Mouse (Mus musculus) G1E (cell line): Measurements from ENCODE around the gene Wap. TPM values are rescaled to one million over a fixed set of nuclear protein-coding genes. Genes with fewer than 3 reads are reported as not detected.

ENCODE experiments used
- ATAC-seq: 2 replicates; pipeline ENCODE4 v1.8.0; 2016; ENCODE audit warnings: mild to moderate bottlenecking; ENCODE audit not compliant: insufficient number of reproducible peaks, poor library complexity, low FRiP score, severe bottlenecking; ENCODE audit errors: extremely low read depth
- DNase-seq: peaks from one replicate; pipeline ENCODE4 v3.0.0; 2012; ENCODE audit warnings: low spot score
- H3K27me3 ChIP-seq: 2 replicates; pipeline ENCODE4 v1.6.1; 2012; ENCODE audit warnings: mild to moderate bottlenecking, low read length, inconsistent platforms; ENCODE audit not compliant: insufficient read depth
- H3K36me3 ChIP-seq: replicated peaks from 2 replicates; pipeline ENCODE3; 2012; ENCODE audit warnings: mild to moderate bottlenecking, inconsistent platforms
- H3K4me1 ChIP-seq: 2 replicates; pipeline ENCODE4 v1.6.1; 2012; ENCODE audit warnings: low read depth, low read length, inconsistent platforms, mixed read lengths; ENCODE audit not compliant: insufficient read depth
- H3K4me3 ChIP-seq: 2 replicates; pipeline ENCODE4 v1.5.1; 2012; ENCODE audit warnings: low read depth, mild to moderate bottlenecking, inconsistent platforms, low read length, moderate library complexity, mixed read lengths
- H3K9me3 ChIP-seq: replicated peaks from 2 replicates; pipeline ENCODE4 v1.6.1; 2012; ENCODE audit warnings: inconsistent platforms
- CTCF ChIP-seq: IDR thresholded peaks from 2 replicates; pipeline ENCODE4 v1.5.1; 2012; ENCODE audit warnings: low read depth, low read length, inconsistent platforms, mixed read lengths
- GATA1 ChIP-seq: IDR thresholded peaks from 2 replicates; pipeline ENCODE4 v1.6.1; 2012; ENCODE audit warnings: borderline replicate concordance, low read length, inconsistent platforms, mixed read lengths
- GATA2 ChIP-seq: IDR thresholded peaks from 2 replicates; pipeline ENCODE4 v1.6.1; 2012; ENCODE audit warnings: low read depth, low read length, inconsistent platforms, borderline replicate concordance
- POLR2AphosphoS5 ChIP-seq: IDR thresholded peaks from 2 replicates; pipeline ENCODE4 v1.6.1; 2012; ENCODE audit warnings: low read depth, low read length, inconsistent platforms; ENCODE audit not compliant: insufficient replicate concordance
- TAL1 ChIP-seq: conservative IDR thresholded peaks from 2 replicates; pipeline ENCODE4 v1.6.1; 2012; ENCODE audit warnings: low read depth, low read length, inconsistent platforms, mixed read lengths
- polyA plus RNA-seq: library from polyadenylated mRNA; stranded (reverse); fragments of >175 nt; gene quantifications from 2 replicates; pipeline ENCODE4 v1.2.3, GENCODE M21; 2012
- total RNA-seq, 2 experiments: library from RNA; stranded (forward) in 1 of 2; stranded (reverse) in 1 of 2; fragments of 200-1000 nt in 1 of 2; fragments of >200 nt in 1 of 2; fragmentation: Nextera tagmentation in 1 of 2; gene quantifications; 2 replicates each; pipeline ENCODE4 v1.2.3; 2014 to 2017

The Wap gene
- total and polyA plus RNA-seq, 3 experiments = not detected

DNA sequence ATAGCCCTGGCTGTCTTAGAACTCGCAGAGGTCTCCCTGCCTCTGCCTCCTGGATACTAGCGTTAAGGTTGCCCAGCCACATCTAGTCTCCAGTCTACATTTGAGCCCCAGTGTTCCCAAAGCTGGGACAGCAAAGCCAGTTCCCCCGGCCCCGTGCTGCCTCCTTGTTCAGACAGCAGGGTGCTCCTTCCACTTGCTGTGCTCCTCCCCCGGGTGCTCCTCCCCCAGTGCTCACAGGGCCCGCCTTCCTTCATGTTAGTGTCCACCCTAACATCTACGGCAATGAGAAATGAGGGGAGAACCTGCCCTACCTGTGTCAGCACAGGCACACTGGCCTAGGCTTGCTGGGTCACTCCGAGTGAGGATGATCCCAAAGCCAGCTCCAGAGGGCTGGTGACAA lies 52.7 kb downstream of the Wap start:
- TF ChIP-seq POLR2AphosphoS5 = no peak
- no peak for TF ChIP-seq CTCF
- TF ChIP-seq GATA2 = no peak
- TF ChIP-seq TAL1 = no peak
- TF ChIP-seq GATA1 = no peak
- Histone ChIP-seq H3K9me3 (no peaks in the 10 kb centered on the region), H3K4me1 (peaks cover 26% of the 10 kb centered on the region), H3K36me3 (peaks cover 84% of the 10 kb centered on the region), H3K4me3 (no peak overlapping the region), H3K27me3 (no peaks in the 10 kb centered on the region)
- ATAC-seq = no peak
- no peak for DNase-seq

Other genes starting within 250 kb of the Wap start
- gene Zmiz2, start 249.6 kb downstream of the Wap start, total RNA-seq (2014; fragmentation: Nextera tagmentation) = 63.4 and 75.4 TPM in 2 replicates
- gene Zmiz2, start 249.6 kb downstream of the Wap start, total RNA-seq (2017) = 6.0 and 7.1 TPM in 2 replicates
- 245 and 292 TPM in 2 replicates for gene Zmiz2, start 249.6 kb downstream of the Wap start, polyA plus RNA-seq
- gene Ppia, start 223.2 kb downstream of the Wap start, total RNA-seq (2014; fragmentation: Nextera tagmentation) = 1,642 and 2,027 TPM in 2 replicates
- 3,073 and 3,673 TPM in 2 replicates for gene Ppia, start 223.2 kb downstream of the Wap start, total RNA-seq (2017)
- 182 and 196 TPM in 2 replicates for gene Ppia, start 223.2 kb downstream of the Wap start, polyA plus RNA-seq
- gene H2afv, start 194.2 kb downstream of the Wap start, total RNA-seq (2014; fragmentation: Nextera tagmentation) = 53.2 and 62.9 TPM in 2 replicates
- gene H2afv, start 194.2 kb downstream of the Wap start, total RNA-seq (2017) = 77.3 and 92.1 TPM in 2 replicates
- 68.1 and 97.5 TPM in 2 replicates for gene H2afv, start 194.2 kb downstream of the Wap start, polyA plus RNA-seq
- gene Purb, start 162.7 kb downstream of the Wap start, total RNA-seq (2014; fragmentation: Nextera tagmentation) = 38.2 and 43.9 TPM in 2 replicates
- 32.0 and 34.5 TPM in 2 replicates for gene Purb, start 162.7 kb downstream of the Wap start, total RNA-seq (2017)
- gene Purb, start 162.7 kb downstream of the Wap start, polyA plus RNA-seq = 7.8 and 8.9 TPM in 2 replicates
- gene Myo1g, start 117.7 kb downstream of the Wap start, total RNA-seq (2014; fragmentation: Nextera tagmentation) = 48.5 and 56.5 TPM in 2 replicates
- 69.2 and 74.5 TPM in 2 replicates for gene Myo1g, start 117.7 kb downstream of the Wap start, total RNA-seq (2017)
- gene Myo1g, start 117.7 kb downstream of the Wap start, polyA plus RNA-seq = 71.8 and 78.8 TPM in 2 replicates
- gene Ccm2, start 91.8 kb downstream of the Wap start, total RNA-seq (2014; fragmentation: Nextera tagmentation) = 16.8 and 22.5 TPM in 2 replicates
- gene Ccm2, start 91.8 kb downstream of the Wap start, total RNA-seq (2017) = 32.1 and 43.5 TPM in 2 replicates
- gene Ccm2, start 91.8 kb downstream of the Wap start, polyA plus RNA-seq = 34.9 and 37.3 TPM in 2 replicates
- gene Nacad, start 32.6 kb downstream of the Wap start, total RNA-seq (2014; fragmentation: Nextera tagmentation) = not detected in 2 replicates
- gene Nacad, start 32.6 kb downstream of the Wap start, total RNA-seq (2017) = under 0.01 and 0.05 TPM in 2 replicates
- gene Nacad, start 32.6 kb downstream of the Wap start, polyA plus RNA-seq = not detected in 2 replicates
- gene Tbrg4, start 12.6 kb downstream of the Wap start, total RNA-seq (2014; fragmentation: Nextera tagmentation) = 71.1 and 72.1 TPM in 2 replicates
- 30.0 and 33.7 TPM in 2 replicates for gene Tbrg4, start 12.6 kb downstream of the Wap start, total RNA-seq (2017)
- 211 and 218 TPM in 2 replicates for gene Tbrg4, start 12.6 kb downstream of the Wap start, polyA plus RNA-seq
- gene Ramp3, start 19.9 kb upstream of the Wap start, total RNA-seq (2014; fragmentation: Nextera tagmentation) = not detected in 2 replicates
- gene Ramp3, start 19.9 kb upstream of the Wap start, total RNA-seq (2017) = not detected in 2 replicates
- gene Ramp3, start 19.9 kb upstream of the Wap start, polyA plus RNA-seq = not detected in 2 replicates
- not detected in 2 replicates for gene Gm11983, start 199.0 kb upstream of the Wap start, total RNA-seq (2014; fragmentation: Nextera tagmentation)
- gene Gm11983, start 199.0 kb upstream of the Wap start, total RNA-seq (2017) = 0.76 TPM in 1 of 2 replicates, not detected in the other
- gene Gm11983, start 199.0 kb upstream of the Wap start, polyA plus RNA-seq = not detected in 2 replicates